Mouse (Mus musculus) fat pad, adult 2 months (tissue): Measurements from ENCODE around the gene Cdkal1.

Source experiments
- DNase-seq: peaks from one replicate; pipeline ENCODE4 v3.0.0-alpha.2; 2011; ENCODE audit warnings: low read depth, low spot score; ENCODE audit errors: extremely low read depth

Gene Cdkal1

DNA sequence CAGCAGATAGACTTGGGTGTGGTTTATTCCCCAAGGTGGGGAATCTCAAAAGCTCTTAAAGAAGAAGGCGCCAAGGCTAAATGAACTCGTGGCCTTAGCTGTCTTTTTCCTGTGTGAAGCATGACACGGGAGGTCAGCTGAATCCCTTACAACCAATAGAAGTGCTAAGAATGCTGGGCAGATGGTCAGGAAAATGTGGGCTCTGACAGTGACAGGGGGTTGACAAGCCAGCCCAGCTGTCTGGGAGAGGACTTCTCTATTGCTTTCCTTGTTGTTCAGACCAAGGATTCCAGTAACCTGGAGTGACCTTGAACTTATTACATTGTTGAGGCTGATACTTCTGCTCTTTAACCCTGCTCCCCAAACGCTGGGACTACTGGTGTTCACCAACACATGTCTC lies 564.9 kb downstream of the Cdkal1 start:
- no peak for DNase-seq

DNA sequence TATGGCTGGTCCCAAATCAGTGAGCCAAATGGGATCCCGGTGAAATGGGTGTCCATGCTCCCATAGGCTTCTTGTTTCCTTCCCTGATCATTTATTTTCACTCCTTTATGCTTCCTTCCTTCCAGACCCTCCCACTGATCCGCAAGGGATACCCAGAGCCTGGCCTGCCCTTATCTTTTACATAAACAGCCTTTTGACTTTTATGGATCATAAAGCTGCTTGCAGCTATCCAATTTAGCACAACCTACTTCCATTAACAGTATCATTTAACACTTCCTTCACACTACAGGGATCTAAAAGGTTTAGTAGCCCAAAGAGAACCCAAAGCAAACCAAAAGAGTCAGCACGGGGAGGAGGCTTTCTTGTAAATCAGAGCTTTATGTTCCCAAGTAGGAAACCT lies 570.4 kb downstream of the Cdkal1 start:
- no peak for DNase-seq

GRCm38 (mm10) chr13:29281556-29281955 lies 573.9 kb downstream of the Cdkal1 start:
- DNase-seq: no peak

DNA sequence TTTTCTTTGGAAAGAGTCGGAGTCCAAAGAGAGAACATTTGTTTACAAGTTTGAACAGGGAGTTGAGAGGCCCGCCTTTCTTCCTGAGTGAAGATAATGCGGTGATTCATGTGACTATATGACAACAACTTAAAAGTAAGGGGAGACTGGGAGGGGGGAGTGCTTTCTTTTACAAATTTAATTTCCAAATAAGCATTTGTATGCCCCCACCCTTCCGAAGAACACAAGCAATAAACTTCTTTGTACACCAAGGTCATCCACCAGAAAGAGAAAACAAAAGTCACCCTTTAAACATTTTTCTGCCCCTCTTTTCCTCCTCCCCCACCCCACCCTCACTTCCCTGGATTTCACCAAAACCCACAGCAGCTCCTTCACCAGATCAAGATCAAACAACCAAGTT lies 577.3 kb downstream of the Cdkal1 start:
- DNase-seq: no peak

- DNase-seq: no peak
Measured at GRCm38 (mm10) chr13:29274296-29274695, 581.2 kb downstream of the Cdkal1 start.

- no peak for DNase-seq
Measured at GRCm38 (mm10) chr13:29273693-29274221, 581.7 kb downstream of the Cdkal1 start.

GRCm38 (mm10) chr13:29271451-29271850 lies 584.0 kb downstream of the Cdkal1 start:
- no peak for DNase-seq

- no peak for DNase-seq
Measured at GRCm38 (mm10) chr13:29264015-29264711, 591.3 kb downstream of the Cdkal1 start.

DNA sequence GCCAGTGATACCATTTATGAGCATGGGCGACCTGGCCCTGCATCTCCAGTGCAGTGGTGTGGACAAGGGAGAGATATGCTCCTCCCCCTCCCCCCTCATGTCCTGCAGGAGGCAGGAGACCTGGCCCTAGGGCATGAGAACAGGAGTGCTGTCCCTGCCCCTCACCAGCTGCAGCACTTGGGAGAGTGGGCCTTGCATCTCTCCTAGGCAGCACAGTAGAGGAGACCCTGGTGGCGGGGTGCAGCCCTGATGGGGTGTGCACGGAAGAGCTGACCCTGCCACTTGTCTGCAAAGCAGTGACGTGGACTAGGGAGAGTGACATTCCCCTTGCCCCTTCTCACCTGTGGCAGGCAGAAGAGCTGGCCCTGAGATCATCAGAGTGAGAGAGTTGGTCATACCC lies 593.3 kb downstream of the Cdkal1 start:
- DNase-seq: no peak

DNA sequence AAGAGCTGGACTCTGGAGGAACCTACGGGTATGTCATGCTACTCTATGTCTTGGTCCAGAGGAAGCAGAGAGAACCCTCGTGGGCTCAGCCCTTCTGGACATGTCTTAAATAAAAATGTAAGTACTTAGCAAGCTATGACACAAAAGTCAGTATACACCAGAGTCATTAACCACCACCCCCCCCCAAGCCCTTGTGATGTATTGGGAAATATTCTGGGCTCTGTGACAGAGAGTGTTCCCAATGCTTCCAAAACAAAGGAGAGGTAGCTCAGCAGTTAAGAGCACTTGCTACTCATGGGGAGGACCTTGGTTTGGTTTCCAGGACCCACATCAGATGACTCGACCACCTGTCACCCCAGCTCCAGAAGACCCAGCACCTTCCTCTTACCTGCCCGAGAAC lies 606.9 kb downstream of the Cdkal1 start:
- no peak for DNase-seq

DNA sequence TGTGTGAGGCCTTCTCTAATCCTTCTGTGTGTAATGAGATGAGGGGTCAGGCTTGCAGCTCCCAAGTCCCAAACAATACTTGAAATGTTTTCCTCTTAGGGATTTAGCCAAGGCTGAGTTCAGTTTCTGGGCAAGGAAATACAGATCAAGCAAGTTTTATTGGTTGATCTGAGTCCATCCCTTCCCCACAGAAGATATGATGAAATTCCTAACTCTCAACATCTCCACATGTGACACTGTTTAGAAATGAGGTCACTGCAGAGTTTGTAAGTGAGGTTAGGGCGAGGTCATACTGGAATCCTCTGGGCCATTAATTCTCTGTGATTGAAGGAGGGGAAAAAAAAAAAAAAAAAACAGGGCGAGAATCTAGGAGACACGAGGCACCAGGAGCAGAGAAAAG lies 607.7 kb downstream of the Cdkal1 start:
- DNase-seq: no peak

- no peak for DNase-seq
Measured at GRCm38 (mm10) chr13:29235065-29235464, 620.4 kb downstream of the Cdkal1 start.

GRCm38 (mm10) chr13:29234442-29234841 lies 621.0 kb downstream of the Cdkal1 start:
- DNase-seq: no peak

DNA sequence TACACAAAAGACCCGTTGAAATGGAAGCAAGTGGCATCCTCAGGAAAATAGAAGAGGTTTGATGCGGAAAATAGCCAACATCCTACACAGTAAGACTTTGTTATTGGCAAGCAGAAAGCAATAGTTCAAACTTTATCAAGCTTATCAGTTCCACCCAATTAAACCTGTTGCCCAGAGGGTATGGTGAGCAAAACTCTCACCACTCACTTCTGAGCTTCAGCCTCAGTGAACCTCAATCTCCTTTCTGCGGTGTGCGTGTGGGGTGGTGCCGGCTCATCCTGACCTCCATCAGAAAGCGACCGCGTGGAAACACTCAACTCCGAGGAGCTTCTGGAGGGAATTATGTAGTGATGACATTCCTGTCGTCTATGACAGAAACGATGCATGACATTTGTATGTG lies 621.5 kb downstream of the Cdkal1 start:
- DNase-seq: no peak

DNA sequence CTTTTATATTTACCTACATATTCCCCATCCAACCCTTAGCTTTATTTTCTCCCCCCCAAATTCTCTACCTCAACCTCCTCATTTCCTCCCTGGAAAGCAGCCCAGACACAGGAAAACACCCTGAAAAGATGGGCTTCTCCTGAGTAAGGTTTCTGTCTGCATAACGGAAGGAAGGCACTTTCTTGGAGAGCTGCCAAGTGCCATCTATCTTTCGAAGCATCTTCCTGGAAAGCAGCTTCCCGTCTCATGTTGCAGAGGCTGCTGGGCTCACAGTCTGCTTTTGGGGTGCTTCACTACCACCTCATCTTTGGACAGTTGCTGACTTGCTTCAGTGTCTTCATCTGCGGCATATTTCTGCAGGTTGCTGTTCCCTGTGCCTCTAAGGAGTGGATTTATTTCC lies 622.8 kb downstream of the Cdkal1 start:
- DNase-seq: no peak

DNA sequence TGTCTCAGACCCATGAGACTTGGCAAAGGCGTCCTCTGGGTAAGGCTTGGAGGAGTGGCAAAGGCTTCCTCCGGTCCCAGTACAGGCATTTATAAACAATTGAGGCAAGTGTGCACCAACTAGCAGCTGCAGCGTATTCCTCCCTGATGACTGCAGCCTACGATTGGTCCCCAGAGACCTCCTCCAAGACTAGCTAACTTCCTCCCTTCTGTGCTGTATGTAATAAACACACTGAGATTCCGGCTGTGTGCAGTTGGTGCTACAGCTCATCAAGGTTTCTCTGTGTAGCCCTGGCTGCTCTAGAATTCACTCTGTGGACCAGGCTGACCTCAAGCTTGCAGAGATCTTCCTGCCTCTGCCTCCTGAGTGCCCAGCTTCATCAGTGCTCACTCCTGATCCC lies 630.7 kb downstream of the Cdkal1 start:
- DNase-seq: no peak

DNA sequence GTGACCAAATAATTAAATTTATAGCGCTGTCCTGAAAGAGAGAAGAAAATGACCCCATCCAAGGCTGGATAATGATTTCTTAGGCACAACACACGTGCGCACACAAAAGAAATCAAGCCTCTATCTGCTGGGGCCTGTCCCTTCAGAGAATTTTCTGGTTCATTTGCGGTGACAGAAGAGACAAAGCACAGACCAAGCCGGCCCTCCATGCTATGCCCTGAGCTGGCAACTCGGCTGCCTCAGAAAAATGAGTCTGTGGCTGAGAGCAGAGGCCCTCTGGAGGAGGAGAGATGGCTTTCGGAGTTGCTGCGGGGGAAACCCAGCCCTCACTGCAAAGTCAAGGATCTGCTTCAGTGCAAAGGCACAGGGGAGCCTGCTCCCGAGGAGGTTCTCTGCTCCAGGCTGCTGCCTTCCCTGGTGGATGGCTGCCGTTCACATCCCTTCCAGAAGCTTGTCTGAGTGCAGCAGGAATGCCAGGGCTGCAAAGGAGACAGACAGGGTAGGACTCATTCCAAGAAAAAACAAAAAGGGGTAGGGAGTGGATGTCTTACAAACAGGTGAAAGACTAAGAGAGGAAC lies 633.1 kb downstream of the Cdkal1 start:
- DNase-seq: no peak

DNA sequence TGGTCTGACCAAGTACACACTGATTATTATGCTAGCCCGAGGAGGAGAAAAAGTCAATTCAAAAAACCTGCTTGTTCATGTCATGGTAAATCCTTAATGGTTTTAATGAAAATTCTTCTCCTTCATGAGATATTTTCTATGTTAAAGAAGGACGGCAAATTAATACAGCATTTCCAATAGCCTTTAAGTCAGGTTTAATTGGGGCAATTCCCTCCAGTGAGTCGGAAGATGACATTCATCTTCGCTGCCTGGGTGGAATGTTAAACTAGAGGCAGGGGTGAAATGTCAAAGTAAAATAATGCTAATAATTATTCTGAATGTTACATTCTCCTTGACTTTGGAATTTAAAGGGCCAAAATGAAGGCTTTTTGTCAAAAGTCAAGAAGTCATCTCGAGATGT lies 633.8 kb downstream of the Cdkal1 start:
- DNase-seq: no peak

DNA sequence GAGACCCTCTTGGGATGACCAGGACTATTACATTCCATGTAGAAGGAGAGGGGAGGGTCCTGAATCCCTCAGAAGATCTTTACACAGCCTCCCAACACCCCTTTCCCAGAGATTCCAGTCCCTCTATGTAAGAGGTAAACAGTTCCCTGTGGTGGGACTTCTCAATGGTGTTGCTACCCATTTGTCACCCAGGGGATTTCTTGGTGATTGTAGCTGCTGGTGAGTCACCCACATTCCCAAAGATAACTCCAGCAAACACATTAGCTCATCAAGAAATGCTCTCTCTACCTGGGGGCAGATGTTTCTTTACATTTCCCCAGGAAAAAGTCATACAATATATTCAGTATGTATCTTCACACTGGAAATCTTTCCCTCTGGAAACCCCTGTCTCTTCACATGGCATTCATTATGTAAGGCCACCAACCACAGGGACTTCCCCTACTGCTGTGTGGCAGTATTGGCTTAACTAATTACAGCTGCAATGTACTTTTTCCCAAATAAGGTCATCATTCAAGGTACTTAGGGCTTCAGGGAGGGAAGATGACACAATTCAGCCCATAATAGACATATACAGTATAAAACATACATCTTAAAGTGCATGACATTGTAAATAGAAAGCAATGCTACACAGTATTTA lies 636.8 kb downstream of the Cdkal1 start:
- DNase-seq: no peak

GRCm38 (mm10) chr13:29210159-29211021 lies 645.1 kb downstream of the Cdkal1 start:
- no peak for DNase-seq

GRCm38 (mm10) chr13:29208749-29209148 lies 646.7 kb downstream of the Cdkal1 start:
- no peak for DNase-seq
